Mouse (Mus musculus): Measurements from ENCODE around the gene Fbxl8. TPM values are rescaled to one million over a fixed set of nuclear protein-coding genes. Genes with fewer than 3 reads are reported as not detected.

The Fbxl8 gene
- polyA plus RNA-seq, 1 experiment from 2014 or later: 4.9 TPM

DNA sequence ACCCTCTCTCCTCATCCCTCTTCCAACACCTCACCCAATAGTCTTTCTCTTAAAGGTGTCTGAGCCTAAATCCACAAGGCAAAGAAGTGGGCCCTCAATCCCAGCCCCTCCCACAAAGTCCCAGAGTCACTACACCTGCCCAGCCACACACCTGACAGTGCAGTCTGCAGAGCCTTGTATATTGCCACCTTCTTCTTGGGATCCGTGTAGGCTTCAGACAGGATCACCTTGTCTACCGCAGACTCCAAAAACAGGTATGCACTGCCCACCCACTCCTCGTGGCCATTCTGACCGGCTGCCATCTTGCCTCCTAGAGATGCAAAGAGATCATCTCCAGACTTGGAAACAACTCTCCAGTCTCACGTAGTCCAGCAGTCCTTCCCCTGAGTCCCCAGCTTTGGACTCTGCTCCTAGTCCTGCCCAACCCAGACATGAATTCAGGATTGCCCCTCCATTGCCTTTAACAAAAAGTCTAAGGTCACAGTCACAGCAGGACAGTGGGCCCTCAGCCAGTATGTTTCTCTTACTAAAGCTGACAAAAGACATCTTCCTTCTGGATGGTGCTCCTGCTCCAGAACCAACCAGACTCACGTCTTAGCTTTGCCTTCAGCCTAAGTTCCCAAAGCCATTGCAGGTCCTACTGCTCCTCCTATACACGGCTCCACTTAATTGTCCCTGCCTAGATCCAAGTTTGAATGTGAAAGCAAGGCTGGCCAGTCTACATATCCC, 3.9 kb upstream of the Fbxl8 start:
- peaks cover 43% of the 10 kb centered on the region for H3K4me1 ChIP-seq
- H3K27me3 ChIP-seq: peaks cover 55% of the 10 kb centered on the region
- WGBS: 61% methylated on average over 7 of the region's 7 CpGs
- no peak overlapping the region; the same call in 1 of the 2 replicates for H3K4me2 ChIP-seq
- no peaks in the 10 kb centered on the region for H3K9me3 ChIP-seq
- no peaks in the 10 kb centered on the region for H3K36me3 ChIP-seq
- no peak overlapping the region for H3K4me3 ChIP-seq
- no peak overlapping the region for H3K27ac ChIP-seq
- ATAC-seq (ENCODE audit: borderline replicate concordance, extremely low read depth, low FRiP score, low TSS enrichment): no peak
- no peak overlapping the region for H3K9ac ChIP-seq

DNA sequence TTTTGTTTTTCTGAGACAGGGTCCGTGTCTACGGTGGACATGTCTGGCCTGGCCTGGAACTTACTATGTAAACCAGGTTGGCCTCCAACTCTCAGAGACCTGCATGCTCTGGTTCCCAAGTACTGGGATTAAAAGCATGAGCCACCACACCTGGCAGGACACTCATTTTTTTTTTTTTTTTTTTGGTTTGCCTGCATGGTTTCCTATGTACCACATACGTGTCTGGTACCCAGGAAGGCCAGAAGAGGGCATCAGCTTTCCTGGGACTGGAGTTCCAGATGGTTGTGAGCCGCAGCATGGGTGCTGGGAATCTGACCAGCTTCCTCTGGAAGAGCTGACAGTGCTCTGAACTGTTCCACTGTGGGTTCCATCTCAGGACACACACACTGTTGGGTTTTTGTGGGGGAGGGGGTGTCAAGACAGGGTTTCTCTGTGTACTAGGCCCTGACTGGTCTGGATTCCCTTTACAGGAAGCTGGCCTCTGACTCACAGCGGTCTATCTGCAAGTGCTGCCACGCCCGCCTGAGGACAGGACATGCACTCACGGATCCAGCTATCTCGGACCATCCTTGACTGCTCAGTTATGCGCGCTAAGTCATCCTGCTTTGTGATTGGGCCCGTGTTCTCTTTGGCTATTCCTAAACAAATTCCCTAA, 3.0 kb upstream of the Fbxl8 start:
- 83% methylated on average over 12 of the region's 12 CpGs for WGBS
- H3K4me1 ChIP-seq: peaks cover 39% of the 10 kb centered on the region
- H3K27ac ChIP-seq: no peak overlapping the region
- H3K4me2 ChIP-seq: no peak overlapping the region
- H3K4me3 ChIP-seq: no peak overlapping the region
- ATAC-seq (ENCODE audit: borderline replicate concordance, extremely low read depth, low FRiP score, low TSS enrichment): no peak
- no peaks in the 10 kb centered on the region for H3K36me3 ChIP-seq
- no peaks in the 10 kb centered on the region for H3K9me3 ChIP-seq
- H3K27me3 ChIP-seq: peaks cover 49% of the 10 kb centered on the region
- H3K9ac ChIP-seq: no peak overlapping the region

DNA sequence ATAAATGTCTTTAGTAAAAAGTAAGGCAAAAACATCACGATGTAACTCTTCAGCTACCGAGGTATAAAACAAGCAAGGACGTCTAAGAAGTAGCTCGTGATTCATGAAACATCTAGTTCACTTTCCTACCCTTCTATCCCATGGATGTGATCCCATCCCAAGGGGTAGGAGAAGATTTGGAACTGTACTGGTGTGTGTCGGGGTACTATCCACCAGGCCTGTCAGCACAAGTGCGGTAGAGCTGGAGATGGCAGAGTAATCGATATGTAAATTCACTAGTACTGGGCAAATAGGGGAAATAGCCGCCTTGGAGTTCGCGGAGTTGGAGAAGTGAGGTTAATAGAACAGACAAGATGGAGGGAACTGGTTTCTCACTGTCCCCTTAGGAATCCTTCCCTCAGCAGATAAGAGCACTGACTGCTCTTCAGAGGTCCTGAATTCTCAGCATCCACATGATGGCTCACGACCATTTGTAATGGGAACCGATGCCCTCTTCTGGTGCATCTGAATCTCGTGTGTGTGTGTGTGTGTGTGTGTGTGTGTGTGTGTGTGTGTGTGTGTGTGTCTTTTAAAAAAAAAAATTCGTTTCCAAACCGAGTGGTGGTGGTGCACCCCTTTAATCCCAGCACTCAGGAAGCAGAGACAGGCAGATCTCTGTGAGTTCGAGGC, 1.1 kb upstream of the Fbxl8 start:
- Histone ChIP-seq H3K9ac (no peak overlapping the region), H3K4me1 (peaks cover 48% of the 10 kb centered on the region), H3K9me3 (no peaks in the 10 kb centered on the region), H3K27ac (no peak overlapping the region), H3K27me3 (peaks cover 57% of the 10 kb centered on the region), H3K36me3 (no peaks in the 10 kb centered on the region), H3K4me3 (peak overlapping the region; percentile 73), H3K4me2 (peak overlapping the region; percentile 93)
- 41% methylated on average over 16 of the region's 16 CpGs for WGBS
- no peak for ATAC-seq (ENCODE audit: borderline replicate concordance, extremely low read depth, low FRiP score, low TSS enrichment)

DNA sequence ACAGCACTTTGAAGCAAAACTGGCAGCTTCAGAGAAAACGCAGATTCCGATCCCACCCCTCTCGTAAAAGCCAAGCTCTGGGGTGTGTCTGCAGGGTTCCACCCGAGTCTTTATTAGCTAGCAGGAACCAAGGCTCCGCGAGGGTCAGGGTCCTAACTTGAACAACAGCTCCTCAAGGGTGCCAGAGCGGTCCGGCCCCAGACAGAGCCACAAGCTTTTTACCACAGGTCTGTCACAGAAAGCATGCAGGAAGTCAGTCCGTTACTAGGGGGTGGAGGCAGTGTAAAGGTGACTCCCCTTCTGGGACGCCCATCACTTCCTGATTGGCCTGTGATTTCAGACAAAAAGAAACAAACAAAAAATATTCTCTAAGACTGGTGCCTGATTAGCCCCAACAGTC, 680 bp downstream of the Fbxl8 start:
- no peak for ATAC-seq (ENCODE audit: borderline replicate concordance, extremely low read depth, low FRiP score, low TSS enrichment)

DNA sequence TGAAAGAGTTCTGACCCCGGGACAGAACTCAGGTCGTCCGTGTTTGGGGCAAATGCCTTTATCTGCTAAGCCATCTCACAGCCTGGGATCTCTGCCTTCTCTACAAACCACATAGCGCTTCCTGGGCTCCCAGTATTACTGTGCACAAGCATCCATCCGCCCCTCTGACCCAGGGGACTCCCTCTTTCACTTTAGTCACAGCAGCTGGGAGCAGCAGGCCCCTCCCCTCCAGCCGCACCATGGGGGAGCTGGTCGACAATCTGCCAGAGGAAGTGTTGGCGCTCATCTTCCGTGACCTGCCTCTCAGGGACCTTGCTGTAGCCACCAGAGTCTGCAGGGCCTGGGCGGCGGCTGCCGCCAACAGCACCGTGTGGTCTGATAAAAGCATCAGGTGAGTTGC, 2.3 kb downstream of the Fbxl8 start:
- H3K9me3 ChIP-seq: no peaks in the 10 kb centered on the region
- no peak for ATAC-seq (ENCODE audit: borderline replicate concordance, extremely low read depth, low FRiP score, low TSS enrichment)
- H3K9ac ChIP-seq: no peak overlapping the region
- no peak overlapping the region for H3K27ac ChIP-seq
- H3K27me3 ChIP-seq: peaks cover 62% of the 10 kb centered on the region
- H3K4me1 ChIP-seq: peaks cover 54% of the 10 kb centered on the region
- WGBS: 33% methylated on average over 13 of the region's 13 CpGs
- H3K36me3 ChIP-seq: no peaks in the 10 kb centered on the region
- H3K4me2 ChIP-seq: no peak overlapping the region
- H3K4me3 ChIP-seq: no peak overlapping the region

More for the DNA sequence above, 680 bp downstream of the Fbxl8 start:
- H3K9me3 ChIP-seq: no peaks in the 10 kb centered on the region
- H3K4me3 ChIP-seq: peak overlapping the region; percentile 73
- H3K9ac ChIP-seq: peak overlapping the region; percentile 51; the same call in 1 of the 2 replicates
- WGBS: 8% methylated on average over 10 of the region's 10 CpGs
- H3K27me3 ChIP-seq: peaks cover 57% of the 10 kb centered on the region
- H3K4me2 ChIP-seq: peak overlapping the region; percentile 93
- no peaks in the 10 kb centered on the region for H3K36me3 ChIP-seq
- H3K4me1 ChIP-seq: peaks cover 50% of the 10 kb centered on the region
- H3K27ac ChIP-seq: no peak overlapping the region

DNA sequence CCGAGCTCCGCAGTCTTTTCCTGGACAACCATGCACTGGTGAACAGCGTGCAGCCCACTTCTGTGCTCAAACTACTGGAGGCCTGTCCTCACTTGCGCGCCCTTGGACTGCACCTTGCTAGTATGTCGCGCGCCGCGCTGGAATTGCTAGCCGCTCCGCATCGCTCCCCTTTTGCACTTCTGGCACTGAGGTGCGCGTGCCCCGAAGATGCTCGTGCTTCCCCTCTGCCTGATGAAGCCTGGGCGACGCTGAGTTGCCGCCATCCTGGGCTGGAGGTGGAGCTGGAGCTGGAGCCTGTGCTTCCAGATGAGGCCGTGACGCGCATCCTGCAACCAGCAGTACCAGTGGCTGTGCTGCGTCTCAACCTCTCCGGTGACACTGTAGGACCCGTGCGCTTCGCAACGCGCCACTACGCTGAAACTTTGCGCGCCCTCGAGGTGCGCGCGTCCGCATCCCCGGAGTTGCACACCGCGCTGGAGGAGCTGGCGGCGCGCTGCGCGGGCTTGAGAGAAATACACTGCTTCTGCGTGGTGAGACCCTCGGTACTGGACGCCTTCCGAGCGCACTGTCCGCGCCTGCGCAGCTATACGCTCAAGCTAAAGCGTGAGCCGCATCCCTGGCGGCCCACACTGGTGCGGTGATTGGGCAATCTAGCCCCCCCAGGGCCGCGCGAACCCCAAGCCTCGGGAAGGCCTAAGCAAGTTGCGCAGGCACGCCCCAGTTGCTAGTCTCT, 4.1 kb downstream of the Fbxl8 start:
- Histone ChIP-seq H3K9ac (peak overlapping the region; percentile 28), H3K4me1 (peaks cover 49% of the 10 kb centered on the region), H3K4me3 (peak overlapping the region; percentile 45), H3K36me3 (no peaks in the 10 kb centered on the region), H3K4me2 (peak overlapping the region; percentile 91), H3K27me3 (peaks cover 70% of the 10 kb centered on the region), H3K9me3 (no peaks in the 10 kb centered on the region), H3K27ac (no peak overlapping the region)
- WGBS: 1% methylated on average over 65 of the region's 65 CpGs
- ATAC-seq (ENCODE audit: borderline replicate concordance, extremely low read depth, low FRiP score, low TSS enrichment): peak; percentile 32; the same call in 1 of the 2 replicates

DNA sequence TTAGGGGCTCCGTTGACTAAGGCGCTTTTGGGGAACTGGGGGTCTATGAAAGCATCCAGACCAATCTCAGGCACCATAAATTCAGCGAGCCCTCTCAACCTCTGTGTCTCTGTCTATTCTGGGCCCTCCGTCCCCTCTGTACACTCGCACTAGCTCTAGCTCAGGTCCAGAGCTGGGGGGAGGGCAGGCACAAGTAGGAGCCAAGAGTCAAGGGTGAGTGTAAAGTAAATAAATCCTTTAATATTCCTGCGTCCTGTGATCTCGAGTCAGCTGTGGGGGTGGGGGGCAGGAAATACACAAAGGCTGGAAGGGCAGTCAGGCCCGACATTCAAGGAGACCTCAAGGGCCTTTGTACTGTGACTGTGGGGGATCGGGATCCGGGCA, 4.6 kb downstream of the Fbxl8 start:
- peaks cover 74% of the 10 kb centered on the region for H3K27me3 ChIP-seq
- peak overlapping the region; percentile 28; the same call in 1 of the 2 replicates for H3K9ac ChIP-seq
- peak overlapping the region; percentile 45 for H3K4me3 ChIP-seq
- no peaks in the 10 kb centered on the region for H3K9me3 ChIP-seq
- 3% methylated on average over 10 of the region's 10 CpGs for WGBS
- H3K4me2 ChIP-seq: peak overlapping the region; percentile 91
- no peaks in the 10 kb centered on the region for H3K36me3 ChIP-seq
- peak; percentile 16; the same call in 1 of the 2 replicates for ATAC-seq (ENCODE audit: borderline replicate concordance, extremely low read depth, low FRiP score, low TSS enrichment)
- H3K4me1 ChIP-seq: peaks cover 45% of the 10 kb centered on the region
- H3K27ac ChIP-seq: no peak overlapping the region

DNA sequence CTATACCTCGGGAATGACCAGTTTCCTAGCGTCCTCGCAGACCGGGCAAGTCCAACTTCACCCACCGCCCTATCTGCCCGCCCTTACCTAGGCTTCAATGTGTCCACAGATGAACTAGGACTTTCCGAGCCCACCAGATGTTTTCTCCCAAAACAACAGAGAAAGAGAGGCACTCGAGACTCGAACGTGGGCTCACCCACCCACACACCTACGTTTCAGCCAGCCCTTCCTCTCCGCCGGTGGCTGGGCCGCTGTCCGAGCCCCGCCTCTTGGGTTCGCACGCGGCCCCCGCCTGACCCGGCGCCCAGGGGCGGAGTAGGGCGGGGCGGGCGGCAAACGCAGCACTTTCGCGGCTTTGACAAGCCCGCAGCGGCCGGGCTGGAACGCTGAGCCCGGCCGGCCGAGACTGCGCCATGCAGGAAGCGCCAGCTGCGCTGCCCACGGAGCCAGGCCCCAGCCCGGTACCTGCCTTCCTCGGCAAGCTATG, 5.1 kb downstream of the Fbxl8 start, which contains the start of gene Hsf4:
Hsf4 (plus strand) TSS at position 341 of the 487 bp plus-strand sequence.
- WGBS: under 1% methylated on average over 42 of the region's 42 CpGs

DNA sequence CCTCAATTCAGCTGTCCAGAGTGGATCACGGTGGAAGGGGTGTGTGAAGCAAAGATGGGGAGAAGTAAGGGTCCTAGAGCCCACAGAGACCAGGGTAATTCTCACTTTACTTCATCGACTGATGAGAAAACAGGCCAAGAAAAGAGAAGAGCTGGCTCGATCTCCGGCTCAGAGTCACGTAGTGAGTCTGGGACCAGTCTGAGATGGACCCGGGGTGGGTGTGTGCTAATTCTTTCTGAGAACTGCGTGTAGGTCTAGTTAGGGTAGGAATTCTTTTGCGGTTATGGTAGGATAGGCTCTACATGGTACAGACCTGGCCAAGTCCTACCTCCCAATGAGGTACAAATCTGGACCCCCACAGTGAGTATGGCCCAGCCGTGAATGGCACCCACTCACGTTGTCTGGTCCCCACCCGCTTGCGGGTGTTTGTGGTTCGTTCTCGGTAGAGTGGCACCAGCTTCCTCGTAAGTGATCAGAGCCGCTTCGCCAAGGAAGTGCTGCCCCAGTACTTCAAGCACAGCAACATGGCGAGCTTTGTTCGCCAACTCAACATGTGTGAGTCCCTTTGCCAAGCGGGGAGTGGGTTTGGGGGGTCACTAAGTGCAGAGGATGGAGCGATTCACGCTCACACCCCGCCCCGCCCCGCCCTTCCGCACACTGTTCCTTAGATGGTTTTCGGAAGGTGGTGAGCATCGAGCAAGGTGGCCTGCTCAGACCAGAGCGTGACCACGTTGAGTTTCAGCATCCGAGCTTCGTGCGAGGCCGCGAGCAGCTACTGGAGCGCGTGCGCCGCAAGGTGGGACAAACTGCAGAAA, 5.9 kb downstream of the Fbxl8 start:
- peak overlapping the region; percentile 45 for H3K4me3 ChIP-seq
- H3K36me3 ChIP-seq: no peaks in the 10 kb centered on the region
- H3K9me3 ChIP-seq: no peaks in the 10 kb centered on the region
- H3K9ac ChIP-seq: peak overlapping the region; percentile 28
- H3K27ac ChIP-seq: no peak overlapping the region
- H3K4me2 ChIP-seq: peak overlapping the region; percentile 91
- no peak for ATAC-seq (ENCODE audit: borderline replicate concordance, extremely low read depth, low FRiP score, low TSS enrichment)
- WGBS: 6% methylated on average over 39 of the region's 39 CpGs
- H3K27me3 ChIP-seq: peaks cover 86% of the 10 kb centered on the region
- H3K4me1 ChIP-seq: peaks cover 39% of the 10 kb centered on the region

More for the DNA sequence above, 5.1 kb downstream of the Fbxl8 start, which contains the start of gene Hsf4:
- Histone ChIP-seq H3K27me3 (peaks cover 78% of the 10 kb centered on the region), H3K4me2 (peak within 1 kb of the TSS; percentile 91), H3K4me1 (peaks cover 44% of the 10 kb centered on the region), H3K27ac (no peak within 1 kb of the TSS), H3K9me3 (no peaks in the 10 kb centered on the region), H3K4me3 (peak within 1 kb of the TSS; percentile 45), H3K36me3 (no peaks in the 10 kb centered on the region), H3K9ac (peak within 1 kb of the TSS; percentile 28)
- peak; percentile 33; the same call in 1 of the 2 replicates for ATAC-seq (ENCODE audit: borderline replicate concordance, extremely low read depth, low FRiP score, low TSS enrichment)

DNA sequence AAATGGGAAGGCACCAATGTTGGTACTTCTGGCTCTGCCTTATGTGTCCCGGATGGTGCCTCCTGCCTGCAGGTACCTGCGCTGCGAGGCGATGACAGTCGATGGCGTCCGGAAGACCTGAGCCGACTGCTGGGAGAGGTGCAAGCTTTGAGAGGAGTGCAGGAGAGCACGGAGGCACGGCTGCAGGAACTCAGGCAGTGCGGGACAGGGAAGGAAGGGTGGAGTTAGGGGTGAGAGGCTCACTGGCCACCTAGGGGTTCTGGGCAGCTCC, 6.4 kb downstream of the Fbxl8 start:
- no peak overlapping the region for H3K9ac ChIP-seq
- H3K4me3 ChIP-seq: 0 out of 2 replicates have a peak overlapping the region, but pooled peaks have one; percentile 2
- peaks cover 43% of the 10 kb centered on the region for H3K4me1 ChIP-seq
- peak overlapping the region; percentile 91 for H3K4me2 ChIP-seq
- H3K36me3 ChIP-seq: no peaks in the 10 kb centered on the region
- no peak for ATAC-seq (ENCODE audit: borderline replicate concordance, extremely low read depth, low FRiP score, low TSS enrichment)
- H3K9me3 ChIP-seq: no peaks in the 10 kb centered on the region
- H3K27ac ChIP-seq: no peak overlapping the region
- WGBS: 7% methylated on average over 11 of the region's 11 CpGs
- peaks cover 92% of the 10 kb centered on the region for H3K27me3 ChIP-seq

DNA sequence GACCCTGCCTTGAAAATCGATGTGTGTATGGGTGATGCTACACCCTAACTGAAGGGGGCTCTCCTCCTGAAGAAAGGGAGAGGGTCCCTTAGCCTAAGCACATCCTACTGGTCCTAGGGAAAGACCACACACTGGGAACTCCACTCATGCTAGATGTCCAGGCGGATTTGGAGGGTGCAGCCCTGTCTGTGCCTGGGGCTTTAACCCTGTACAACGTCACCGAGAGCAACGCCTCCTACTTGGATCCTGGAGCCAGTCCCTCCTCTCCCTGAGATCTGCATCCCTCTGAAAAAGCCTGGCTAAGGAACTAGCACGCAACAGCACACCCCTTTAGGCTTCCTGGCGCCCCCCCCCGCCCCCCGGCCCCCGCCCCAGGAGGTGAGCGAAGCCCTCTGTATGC, 10.9 kb downstream of the Fbxl8 start:
- H3K4me3 ChIP-seq: no peak overlapping the region
- H3K36me3 ChIP-seq: no peaks in the 10 kb centered on the region
- H3K4me2 ChIP-seq: peak overlapping the region; percentile 82; the same call in 1 of the 2 replicates
- peaks cover 96% of the 10 kb centered on the region for H3K27me3 ChIP-seq
- WGBS: 11% methylated on average over 11 of the region's 11 CpGs
- H3K9me3 ChIP-seq: no peaks in the 10 kb centered on the region
- peaks cover 33% of the 10 kb centered on the region for H3K4me1 ChIP-seq
- no peak for ATAC-seq (ENCODE audit: borderline replicate concordance, extremely low read depth, low FRiP score, low TSS enrichment)
- no peak overlapping the region for H3K9ac ChIP-seq
- H3K27ac ChIP-seq: no peak overlapping the region

Measured in lung, embryonic 15.5 days (tissue).